Mouse (Mus musculus) MN1 (cell line): ENCODE results near the gene AC109138.7.

ENCODE experiments used
- DNase-seq: peaks from one replicate; pipeline ENCODE4 v3.0.0-alpha.2; 2016; ENCODE audit warnings: low spot score

The AC109138.7 gene

GRCm38 (mm10) chr19:4255583-4256162 lies 41.5 kb downstream of the AC109138.7 start:
- DNase-seq = no peak

- DNase-seq = peak; percentile 95
Measured at GRCm38 (mm10) chr19:4257216-4257896, 43.2 kb downstream of the AC109138.7 start.

DNA sequence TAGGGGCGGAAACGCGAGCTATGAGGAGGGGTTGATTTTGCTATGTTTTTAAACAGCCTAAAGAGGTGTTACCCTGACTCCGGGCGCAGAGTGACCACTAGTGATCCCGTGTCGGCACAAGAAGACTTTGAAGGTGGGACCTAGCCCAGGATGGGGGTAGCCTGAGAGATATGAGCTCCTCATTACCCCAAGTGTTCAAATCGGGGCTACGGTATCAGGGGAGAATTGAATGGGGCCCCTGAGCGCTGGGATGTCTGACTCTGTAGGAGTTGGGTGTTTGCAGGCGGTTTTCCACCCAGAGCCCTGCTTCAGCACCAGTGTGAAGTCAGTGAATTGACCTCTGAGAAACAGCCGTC lies 43.7 kb downstream of the AC109138.7 start:
- DNase-seq = no peak

- peak; percentile 21 for DNase-seq
Measured at GRCm38 (mm10) chr19:4261038-4261698, 47.0 kb downstream of the AC109138.7 start.

- no peak for DNase-seq
Measured at GRCm38 (mm10) chr19:4262756-4263155, 48.6 kb downstream of the AC109138.7 start.

GRCm38 (mm10) chr19:4263702-4264101 lies 49.5 kb downstream of the AC109138.7 start:
- DNase-seq = no peak

GRCm38 (mm10) chr19:4264171-4264780 lies 50.1 kb downstream of the AC109138.7 start:
- no peak for DNase-seq

DNA sequence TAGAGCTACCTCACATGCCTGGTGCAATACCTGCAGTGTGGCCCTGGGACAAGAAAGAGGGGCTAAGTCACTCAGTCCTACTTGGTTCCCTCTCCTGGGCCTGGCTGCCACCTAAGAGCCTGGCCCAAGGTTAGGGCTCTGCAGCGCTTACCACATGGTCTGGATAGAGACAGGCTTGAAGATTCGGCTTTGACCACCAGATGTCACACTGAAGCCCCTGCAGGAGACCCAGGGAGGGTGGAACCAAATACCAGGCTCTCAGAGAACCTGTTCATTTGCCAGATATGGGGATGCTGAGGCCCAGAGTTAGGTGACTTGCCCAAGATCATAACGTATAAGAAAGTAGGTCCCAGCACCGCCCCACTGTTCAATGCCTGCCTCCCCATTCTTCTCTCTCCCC lies 51.8 kb downstream of the AC109138.7 start:
- DNase-seq = no peak

GRCm38 (mm10) chr19:4268566-4269361 lies 54.6 kb downstream of the AC109138.7 start, which contains the start of gene Ssh3:
TSS of gene Ssh3 (minus strand) at chr19:4269180.
- no peak for DNase-seq

DNA sequence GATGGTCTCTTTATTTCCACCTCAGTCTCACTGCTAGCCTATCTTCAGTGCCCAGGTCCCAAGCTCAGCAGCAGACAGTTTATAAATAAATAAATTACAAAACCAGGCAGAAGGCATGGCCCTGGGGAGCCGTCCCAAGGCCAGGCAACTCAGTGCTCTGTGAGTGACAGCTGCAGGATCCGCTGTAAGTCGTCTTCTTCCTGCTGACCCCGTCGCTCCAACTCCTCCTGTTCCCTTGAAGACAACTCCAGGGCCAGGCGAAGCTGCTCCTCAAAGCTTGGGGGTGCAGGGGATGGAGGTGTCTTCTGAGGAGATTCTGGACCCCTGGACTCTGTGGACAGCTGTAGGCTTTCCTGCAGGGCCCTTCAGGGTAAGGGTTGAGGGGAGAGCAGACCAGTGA lies 56.0 kb downstream of the AC109138.7 start:
- no peak for DNase-seq

DNA sequence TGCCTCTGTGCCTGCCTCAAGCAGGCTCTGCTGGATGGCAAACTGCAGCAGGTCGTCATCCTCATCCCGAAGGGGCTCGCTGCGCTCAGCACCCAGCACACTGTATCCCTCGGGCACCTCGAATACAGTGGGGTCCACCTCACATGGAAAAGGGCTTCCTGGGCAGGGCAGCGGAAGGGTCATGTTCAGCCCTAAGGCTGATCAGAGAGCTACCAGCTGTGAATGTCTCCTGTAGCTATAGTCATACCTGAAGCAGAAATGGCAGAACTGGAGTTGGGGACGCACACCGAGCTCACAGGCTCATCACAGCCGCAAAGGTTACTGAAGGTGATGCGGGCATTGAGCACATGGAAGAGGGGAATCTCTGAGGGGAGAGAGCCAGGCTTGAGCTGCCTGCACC lies 56.8 kb downstream of the AC109138.7 start:
- no peak for DNase-seq

DNA sequence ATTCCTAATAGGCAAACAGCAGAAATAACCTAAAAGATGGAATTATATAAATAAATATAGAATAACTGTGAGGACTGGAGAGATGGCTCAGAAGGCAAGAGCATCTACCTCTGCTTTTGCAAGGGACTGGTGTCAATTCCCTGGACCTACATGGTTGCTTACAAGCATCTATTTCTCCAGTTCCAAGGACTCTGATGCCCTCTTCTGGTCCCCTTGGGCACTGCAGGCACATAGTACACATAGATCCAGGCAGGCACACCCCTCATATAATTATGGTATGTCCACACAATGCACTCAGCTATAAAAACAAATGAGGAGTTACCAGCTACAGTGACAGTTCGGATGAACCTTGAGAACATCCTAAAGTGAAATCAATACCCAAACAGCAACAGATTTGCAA lies 65.3 kb downstream of the AC109138.7 start:
- no peak for DNase-seq

DNA sequence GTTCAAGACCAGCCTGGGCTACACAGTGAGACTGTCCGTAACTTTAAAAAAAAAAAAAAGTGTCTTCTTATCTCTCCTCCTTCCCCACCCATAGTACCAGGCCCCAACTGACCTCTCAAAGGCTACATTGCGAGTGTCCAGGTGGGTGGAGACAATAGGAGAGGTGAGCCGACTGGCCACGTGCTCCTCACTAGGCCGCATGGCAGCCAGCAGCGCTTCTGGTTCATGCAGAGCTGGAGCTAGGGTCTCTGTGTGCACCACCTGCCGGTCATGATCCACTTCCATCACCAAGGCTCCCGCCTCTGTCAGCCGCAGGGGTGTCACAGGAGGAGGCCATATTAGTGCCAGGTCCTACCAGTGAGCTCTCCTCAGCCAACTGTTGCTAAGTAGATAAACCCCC lies 66.3 kb downstream of the AC109138.7 start:
- DNase-seq = no peak
